Mouse (Mus musculus) embryonic facial prominence, embryonic 13.5 days (tissue): Measurements from ENCODE around the gene Fkbp3. TPM values are rescaled to one million over a fixed set of nuclear protein-coding genes. Genes with fewer than 3 reads are reported as not detected.

Experiments
- ATAC-seq: fragments of 200-750 bp; cut with Nextera tagmentation; 2 replicates; pipeline ENCODE4 v1.8.0; 2017; ENCODE audit warnings: low read depth; ENCODE audit not compliant: insufficient number of reproducible peaks, insufficient read depth, low FRiP score, low TSS enrichment
- H3K27ac ChIP-seq: fragments of 300-500 bp; sonication (generic); 2 replicates; pipeline ENCODE4 v1.5.1; 2015; ENCODE audit warnings: moderate library complexity, mild to moderate bottlenecking, inconsistent platforms
- H3K27me3 ChIP-seq: fragments of 300-500 bp; sonication (generic); 2 replicates; pipeline ENCODE4 v1.6.1; 2015; ENCODE audit warnings: mild to moderate bottlenecking, inconsistent platforms
- H3K36me3 ChIP-seq: fragments of 300-500 bp; sonication (generic); 2 replicates; pipeline ENCODE4 v1.6.1; 2015; ENCODE audit warnings: mild to moderate bottlenecking, inconsistent platforms
- H3K4me1 ChIP-seq: fragments of 300-500 bp; sonication (generic); 2 replicates; pipeline ENCODE4 v1.6.1; 2015; ENCODE audit warnings: inconsistent platforms
- H3K4me2 ChIP-seq: fragments of 300-500 bp; sonication (generic); 2 replicates; pipeline ENCODE4 v1.6.1; 2015; ENCODE audit warnings: moderate library complexity, mild to moderate bottlenecking, inconsistent platforms
- H3K4me3 ChIP-seq: fragments of 300-500 bp; sonication (generic); 2 replicates; pipeline ENCODE4 v1.5.1; 2015; ENCODE audit warnings: mild to moderate bottlenecking, inconsistent platforms
- H3K9ac ChIP-seq: fragments of 300-500 bp; sonication (generic); 2 replicates; pipeline ENCODE4 v1.6.1; 2015; ENCODE audit warnings: mild to moderate bottlenecking, inconsistent platforms
- H3K9me3 ChIP-seq: fragments of 300-500 bp; sonication (generic); 2 replicates; pipeline ENCODE4 v1.6.1; 2016; ENCODE audit warnings: inconsistent platforms
- WGBS: fragments of 180-500 bp; shearing (Covaris S2); methylation state at CpG from one replicate; pipeline ENCODE4 v1.1.7; 2015; ENCODE audit warnings: mixed read lengths; 5-methylcytosine and 5-hydroxymethylcytosine counted together
- polyA plus RNA-seq: library from polyadenylated mRNA; unstranded; fragments of >200 nt; fragmentation: Nextera tagmentation; extraction: Ambion mirVana; gene quantifications from 2 replicates; pipeline ENCODE4 v1.2.1, GENCODE M21; 2015

Fkbp3 gene
- polyA plus RNA-seq, 1 experiment from 2014 or later: 555 TPM

GRCm38 (mm10) chr12:65072911-65073610 is 746 bp downstream of the Fkbp3 start:
- WGBS: 4% methylated on average over 21 of the region's 21 CpGs

GRCm38 (mm10) chr12:65068409-65068808 is 5.4 kb downstream of the Fkbp3 start:
- Histone ChIP-seq H3K27me3 (no peaks in the 10 kb centered on the region), H3K9ac (no peak overlapping the region), H3K4me1 (0 out of 2 replicates have a peak, but pooled peaks cover 5% of the 10 kb centered on the region), H3K4me2 (no peak overlapping the region), H3K9me3 (no peaks in the 10 kb centered on the region), H3K36me3 (peaks cover 43% of the 10 kb centered on the region), H3K27ac (0 out of 2 replicates have a peak overlapping the region, but pooled peaks have one; percentile 29), H3K4me3 (no peak overlapping the region)
- ATAC-seq: no peak
- 74% methylated on average over 4 of the region's 4 CpGs for WGBS

More at GRCm38 (mm10) chr12:65072911-65073610, 746 bp downstream of the Fkbp3 start:
- H3K4me3 ChIP-seq: peak overlapping the region; percentile 83
- H3K27me3 ChIP-seq: no peaks in the 10 kb centered on the region
- peak overlapping the region; percentile 87 for H3K4me2 ChIP-seq
- H3K9me3 ChIP-seq: no peaks in the 10 kb centered on the region
- H3K27ac ChIP-seq: peak overlapping the region; percentile 93
- peaks cover 11% of the 10 kb centered on the region for H3K36me3 ChIP-seq
- H3K4me1 ChIP-seq: peaks cover 28% of the 10 kb centered on the region
- peak; percentile 60 for ATAC-seq
- H3K9ac ChIP-seq: peak overlapping the region; percentile 96

- no peaks in the 10 kb centered on the region for H3K27me3 ChIP-seq
- no peak overlapping the region for H3K9ac ChIP-seq
- no peak overlapping the region for H3K4me3 ChIP-seq
- no peak overlapping the region for H3K4me2 ChIP-seq
- 67% methylated on average over 3 of the region's 3 CpGs for WGBS
- no peak overlapping the region for H3K27ac ChIP-seq
- peaks cover 56% of the 10 kb centered on the region for H3K36me3 ChIP-seq
- ATAC-seq: no peak
- no peaks in the 10 kb centered on the region for H3K9me3 ChIP-seq
- no peaks in the 10 kb centered on the region for H3K4me1 ChIP-seq
Observed at GRCm38 (mm10) chr12:65066234-65066633, 7.6 kb downstream of the Fkbp3 start.

DNA sequence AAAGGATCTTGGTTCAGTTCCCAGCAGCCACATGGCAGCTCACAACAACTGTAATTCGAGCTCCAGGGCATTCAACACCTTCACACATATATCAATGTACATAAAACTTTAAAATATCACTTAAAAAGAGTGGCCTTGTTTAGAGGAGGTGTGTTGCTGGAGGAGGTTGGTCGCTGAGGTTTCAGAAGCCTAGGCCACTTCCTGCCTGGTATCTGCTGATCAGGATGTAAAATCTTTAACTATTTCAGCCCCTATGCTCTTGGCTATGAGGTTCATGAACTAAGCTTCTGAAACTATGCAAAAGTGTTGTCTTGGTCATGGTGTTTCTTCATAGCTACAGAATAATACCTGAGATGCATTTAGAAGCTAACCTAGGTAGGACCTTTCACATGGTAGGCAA is 8.6 kb downstream of the Fkbp3 start:
- Histone ChIP-seq H3K9me3 (no peaks in the 10 kb centered on the region), H3K4me2 (no peak overlapping the region), H3K27me3 (no peaks in the 10 kb centered on the region), H3K4me3 (no peak overlapping the region), H3K27ac (no peak overlapping the region), H3K9ac (no peak overlapping the region), H3K4me1 (no peaks in the 10 kb centered on the region), H3K36me3 (peaks cover 66% of the 10 kb centered on the region)
- ATAC-seq: no peak
- 70% methylated on average over 2 of the region's 2 CpGs for WGBS

DNA sequence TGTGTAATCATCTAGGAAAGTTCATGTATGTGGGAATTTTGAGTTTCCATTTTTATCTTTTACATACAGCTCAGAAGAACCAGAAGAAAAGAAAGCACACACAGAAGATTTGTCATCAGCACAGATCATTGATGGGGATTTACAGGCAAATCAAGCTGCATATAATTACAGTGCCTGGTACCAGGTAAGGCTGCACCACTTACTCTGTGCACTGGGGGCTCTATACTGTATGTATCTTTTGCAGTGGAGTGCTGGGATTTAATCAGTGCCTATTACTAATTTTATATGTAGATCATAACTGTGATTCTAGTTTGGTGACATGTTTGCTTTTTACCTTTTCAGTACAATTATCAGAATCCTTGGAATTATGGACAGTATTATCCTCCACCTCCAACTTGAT is 12.7 kb downstream of the Fkbp3 start:
- Histone ChIP-seq H3K4me1 (no peaks in the 10 kb centered on the region), H3K4me3 (no peak overlapping the region), H3K9ac (no peak overlapping the region), H3K27me3 (no peaks in the 10 kb centered on the region), H3K9me3 (no peaks in the 10 kb centered on the region), H3K36me3 (peaks cover 71% of the 10 kb centered on the region), H3K27ac (no peak overlapping the region), H3K4me2 (no peak overlapping the region)
- no peak for ATAC-seq

DNA sequence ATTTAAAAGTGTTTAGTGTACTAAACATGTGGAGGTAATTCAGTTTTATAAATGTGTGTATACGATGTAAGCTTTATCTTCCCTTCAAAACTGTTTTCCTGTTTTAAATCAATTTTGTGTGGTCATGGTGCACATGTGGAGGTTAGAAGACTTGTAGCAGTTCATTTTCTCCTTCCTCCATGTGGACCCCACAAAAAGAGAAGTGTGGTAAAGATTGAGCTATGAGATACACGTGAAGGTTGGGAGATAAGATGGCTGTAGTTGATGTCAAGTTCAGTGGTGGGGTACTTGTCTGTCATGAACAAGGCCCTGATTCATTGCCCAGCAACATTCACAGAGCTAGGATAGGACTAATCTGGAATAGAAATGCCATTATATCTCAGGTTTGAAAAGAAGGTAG is 15.6 kb downstream of the Fkbp3 start:
- 68% methylated on average over 2 of the region's 2 CpGs for WGBS
- peaks cover 64% of the 10 kb centered on the region for H3K36me3 ChIP-seq
- ATAC-seq: no peak

DNA sequence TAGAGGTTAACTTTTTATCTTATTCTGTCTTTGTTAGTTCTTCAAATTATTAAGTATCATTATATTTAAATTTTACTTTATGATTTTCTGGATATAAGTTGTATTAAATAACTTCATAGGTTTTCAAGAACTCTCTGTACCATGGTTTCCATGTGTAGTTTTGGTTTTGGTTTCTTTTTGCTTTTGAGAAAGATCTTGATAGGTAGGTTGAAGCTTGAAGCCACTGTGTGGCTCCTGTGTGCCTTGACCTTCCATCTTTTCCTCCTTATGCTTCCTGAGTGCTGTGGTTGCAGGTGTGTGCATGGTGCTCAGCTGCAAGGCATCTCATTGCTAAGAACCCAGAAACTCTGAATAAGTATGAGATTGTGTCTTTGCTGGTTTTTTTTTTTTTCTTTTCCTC is 25.0 kb downstream of the Fkbp3 start:
- no peak overlapping the region for H3K27ac ChIP-seq
- no peaks in the 10 kb centered on the region for H3K4me1 ChIP-seq
- no peaks in the 10 kb centered on the region for H3K27me3 ChIP-seq
- no peak overlapping the region for H3K4me3 ChIP-seq
- H3K36me3 ChIP-seq: peaks cover 37% of the 10 kb centered on the region
- H3K9me3 ChIP-seq: no peaks in the 10 kb centered on the region
- no peak for ATAC-seq
- H3K9ac ChIP-seq: no peak overlapping the region
- H3K4me2 ChIP-seq: no peak overlapping the region

More for the DNA sequence above, 15.6 kb downstream of the Fkbp3 start:
- Histone ChIP-seq H3K27me3 (no peaks in the 10 kb centered on the region), H3K4me1 (no peaks in the 10 kb centered on the region), H3K27ac (no peak overlapping the region), H3K4me2 (no peak overlapping the region), H3K9me3 (no peaks in the 10 kb centered on the region), H3K9ac (no peak overlapping the region), H3K4me3 (no peak overlapping the region)

DNA sequence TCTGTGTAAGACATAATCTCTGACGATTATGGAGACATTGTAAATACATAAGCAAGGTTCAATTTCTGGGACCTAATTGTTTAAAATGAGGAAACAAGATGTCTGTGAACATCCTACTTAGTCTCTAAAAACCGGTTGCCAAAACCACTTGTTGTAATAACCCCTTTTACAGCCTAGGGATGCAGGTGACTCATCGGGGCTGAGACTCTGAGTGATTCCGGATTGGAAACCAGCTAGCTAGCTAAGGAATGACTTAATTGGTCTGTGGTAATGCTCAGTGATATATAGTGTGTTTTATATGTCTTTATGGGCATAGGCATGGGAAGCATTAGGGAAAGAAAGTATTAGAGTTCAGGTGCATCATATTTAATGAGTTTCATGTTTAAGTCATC is 36.3 kb downstream of the Fkbp3 start:
- Histone ChIP-seq H3K27me3 (no peaks in the 10 kb centered on the region), H3K4me2 (peak overlapping the region; percentile 73), H3K9me3 (no peaks in the 10 kb centered on the region), H3K9ac (peak overlapping the region; percentile 97; the same call in 1 of the 2 replicates), H3K4me3 (peak overlapping the region; percentile 93), H3K36me3 (0 out of 2 replicates have a peak, but pooled peaks cover 3% of the 10 kb centered on the region), H3K4me1 (peaks cover 18% of the 10 kb centered on the region), H3K27ac (no peak overlapping the region)
- 37% methylated on average over 4 of the region's 4 CpGs for WGBS
- no peak for ATAC-seq

- Histone ChIP-seq H3K36me3 (no peaks in the 10 kb centered on the region), H3K4me2 (peak overlapping the region; percentile 73), H3K9ac (peak overlapping the region; percentile 97), H3K27ac (no peak overlapping the region), H3K4me3 (peak overlapping the region; percentile 93), H3K27me3 (no peaks in the 10 kb centered on the region), H3K9me3 (no peaks in the 10 kb centered on the region), H3K4me1 (peaks cover 18% of the 10 kb centered on the region)
- no peak for ATAC-seq
- 13% methylated on average over 18 of the region's 18 CpGs for WGBS
Observed at GRCm38 (mm10) chr12:65036892-65037545, 36.8 kb downstream of the Fkbp3 start.

DNA sequence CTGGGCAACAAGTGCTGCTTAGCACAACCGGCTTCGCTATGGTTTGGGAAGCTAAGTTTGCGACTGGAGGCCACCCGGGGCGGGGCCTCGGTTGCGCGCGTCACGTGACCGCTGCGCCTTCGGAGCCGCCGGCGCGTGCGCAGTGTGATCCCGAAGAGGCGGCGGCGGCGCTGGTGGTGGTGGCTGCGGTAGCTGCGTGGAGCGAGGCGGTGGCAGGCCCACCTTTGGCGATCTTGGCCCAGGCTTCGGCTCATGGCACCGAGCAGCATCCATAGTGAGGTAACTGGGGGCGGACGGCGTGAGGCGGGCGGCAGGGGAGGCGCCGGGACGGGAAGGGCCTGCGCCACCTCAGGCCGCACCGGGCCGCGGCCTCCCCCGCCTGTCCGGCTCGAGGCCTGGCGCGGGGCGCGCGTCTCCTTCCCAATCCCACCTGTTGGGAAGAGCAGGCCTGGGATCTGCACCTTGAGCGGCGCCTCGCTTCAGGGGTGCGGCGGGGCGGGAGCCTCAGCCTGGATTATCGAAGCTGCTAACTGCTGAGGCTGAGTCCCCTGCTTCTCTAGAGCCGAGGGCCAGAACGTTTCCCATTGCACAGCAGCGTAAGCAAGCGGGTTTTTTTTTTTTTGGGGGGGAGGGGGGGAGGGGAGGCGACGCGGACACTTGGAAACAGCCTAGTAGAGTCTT is 37.5 kb downstream of the Fkbp3 start, which contains the start of gene Prpf39:
Gene Prpf39, plus strand, starts transcription at position 144 of the 681 bp plus-strand sequence.
- H3K9me3 ChIP-seq: no peaks in the 10 kb centered on the region
- ATAC-seq: peak; percentile 94
- peak within 1 kb of the TSS; percentile 97 for H3K9ac ChIP-seq
- H3K4me3 ChIP-seq: peak within 1 kb of the TSS; percentile 93
- no peaks in the 10 kb centered on the region for H3K27me3 ChIP-seq
- H3K27ac ChIP-seq: peak within 1 kb of the TSS; percentile 89
- no peaks in the 10 kb centered on the region for H3K36me3 ChIP-seq
- H3K4me2 ChIP-seq: peak within 1 kb of the TSS; percentile 73
- under 1% methylated on average over 57 of the region's 65 CpGs for WGBS
- peaks cover 18% of the 10 kb centered on the region for H3K4me1 ChIP-seq

- ATAC-seq: no peak
- no peaks in the 10 kb centered on the region for H3K36me3 ChIP-seq
- no peaks in the 10 kb centered on the region for H3K27me3 ChIP-seq
- peak overlapping the region; percentile 89; the same call in 1 of the 2 replicates for H3K27ac ChIP-seq
- peaks cover 18% of the 10 kb centered on the region for H3K4me1 ChIP-seq
- peak overlapping the region; percentile 97; the same call in 1 of the 2 replicates for H3K9ac ChIP-seq
- 46% methylated on average over 8 of the region's 8 CpGs for WGBS
- peak overlapping the region; percentile 73 for H3K4me2 ChIP-seq
- peak overlapping the region; percentile 93 for H3K4me3 ChIP-seq
- no peaks in the 10 kb centered on the region for H3K9me3 ChIP-seq
Observed at GRCm38 (mm10) chr12:65035839-65036189, 38.0 kb downstream of the Fkbp3 start.
